Mouse (Mus musculus) midbrain, embryonic 12.5 days (tissue): ENCODE measurements around the gene Wnt5b. TPM values are rescaled to one million over a fixed set of nuclear protein-coding genes. Genes with fewer than 3 reads are reported as not detected.

Experiments
- ATAC-seq: fragments of 200-750 bp; cut with Nextera tagmentation; 2 replicates; pipeline ENCODE4 v1.8.0; 2017; ENCODE audit warnings: low read depth, moderate TSS enrichment, moderate library complexity; ENCODE audit not compliant: low FRiP score
- H3K27ac ChIP-seq: fragments of 300-500 bp; sonication (generic); replicated peaks from 2 replicates; pipeline ENCODE4 v1.5.1; 2016; ENCODE audit warnings: mild to moderate bottlenecking
- H3K27me3 ChIP-seq: fragments of 300-500 bp; sonication (generic); 2 replicates; pipeline ENCODE4 v1.6.1; 2016; ENCODE audit warnings: mild to moderate bottlenecking
- H3K36me3 ChIP-seq: fragments of 300-500 bp; sonication (generic); 2 replicates; pipeline ENCODE4 v1.6.1; 2016
- H3K4me1 ChIP-seq: fragments of 300-500 bp; sonication (generic); 2 replicates; pipeline ENCODE4 v1.6.1; 2016
- H3K4me2 ChIP-seq: fragments of 300-500 bp; sonication (generic); replicated peaks from 2 replicates; pipeline ENCODE4 v1.6.1; 2016; ENCODE audit warnings: mild to moderate bottlenecking, moderate library complexity
- H3K4me3 ChIP-seq: fragments of 300-500 bp; sonication (generic); 2 replicates; pipeline ENCODE4 v1.5.1; 2016; ENCODE audit warnings: mild to moderate bottlenecking
- H3K9ac ChIP-seq: fragments of 300-500 bp; sonication (generic); replicated peaks from 2 replicates; pipeline ENCODE4 v1.6.1; 2016; ENCODE audit warnings: mild to moderate bottlenecking, moderate library complexity
- H3K9me3 ChIP-seq: fragments of 300-500 bp; sonication (generic); 2 replicates; pipeline ENCODE4 v1.6.1; 2016; ENCODE audit warnings: mild to moderate bottlenecking
- WGBS: fragments of 180-500 bp; shearing (Covaris S2); methylation state at CpG from one replicate; pipeline ENCODE4 v1.1.7; 2016; 5-methylcytosine and 5-hydroxymethylcytosine counted together
- polyA plus RNA-seq: library from polyadenylated mRNA; unstranded; fragments of >200 nt; fragmentation: Nextera tagmentation; extraction: Ambion mirVana; gene quantifications from 2 replicates; pipeline ENCODE4 v1.2.1, GENCODE M21; 2016

Wnt5b gene
- polyA plus RNA-seq, 1 experiment from 2014 or later: 10.6 TPM

DNA sequence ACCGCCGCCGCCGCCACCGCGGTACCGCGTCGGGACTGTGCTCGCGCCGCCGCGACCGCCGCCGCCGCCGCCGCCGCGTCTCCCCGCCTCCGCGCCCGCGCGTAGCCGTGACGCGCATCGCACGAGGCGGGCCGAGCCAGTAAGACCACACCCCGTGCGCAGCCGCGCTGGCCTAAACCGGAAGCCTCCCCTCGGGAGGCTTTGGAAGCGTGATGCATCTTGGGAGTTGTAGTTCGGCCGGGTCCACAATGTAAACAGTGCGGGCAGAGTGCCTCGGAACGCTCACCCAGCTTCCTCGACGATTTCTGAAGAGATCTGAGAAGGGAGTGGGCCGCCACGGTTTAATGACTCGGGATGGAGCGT lies 155.5 kb downstream of the Wnt5b start:
- no peaks in the 10 kb centered on the region for H3K27me3 ChIP-seq
- H3K27ac ChIP-seq: peak overlapping the region; percentile 93
- ATAC-seq: peak; percentile 99
- H3K4me3 ChIP-seq: peak overlapping the region; percentile 87
- H3K4me2 ChIP-seq: peak overlapping the region; percentile 86
- no peaks in the 10 kb centered on the region for H3K9me3 ChIP-seq
- peak overlapping the region; percentile 87 for H3K9ac ChIP-seq
- 2% methylated on average over 27 of the region's 53 CpGs for WGBS
- H3K36me3 ChIP-seq: 0 out of 2 replicates have a peak, but pooled peaks cover 5% of the 10 kb centered on the region
- H3K4me1 ChIP-seq: peaks cover 14% of the 10 kb centered on the region

DNA sequence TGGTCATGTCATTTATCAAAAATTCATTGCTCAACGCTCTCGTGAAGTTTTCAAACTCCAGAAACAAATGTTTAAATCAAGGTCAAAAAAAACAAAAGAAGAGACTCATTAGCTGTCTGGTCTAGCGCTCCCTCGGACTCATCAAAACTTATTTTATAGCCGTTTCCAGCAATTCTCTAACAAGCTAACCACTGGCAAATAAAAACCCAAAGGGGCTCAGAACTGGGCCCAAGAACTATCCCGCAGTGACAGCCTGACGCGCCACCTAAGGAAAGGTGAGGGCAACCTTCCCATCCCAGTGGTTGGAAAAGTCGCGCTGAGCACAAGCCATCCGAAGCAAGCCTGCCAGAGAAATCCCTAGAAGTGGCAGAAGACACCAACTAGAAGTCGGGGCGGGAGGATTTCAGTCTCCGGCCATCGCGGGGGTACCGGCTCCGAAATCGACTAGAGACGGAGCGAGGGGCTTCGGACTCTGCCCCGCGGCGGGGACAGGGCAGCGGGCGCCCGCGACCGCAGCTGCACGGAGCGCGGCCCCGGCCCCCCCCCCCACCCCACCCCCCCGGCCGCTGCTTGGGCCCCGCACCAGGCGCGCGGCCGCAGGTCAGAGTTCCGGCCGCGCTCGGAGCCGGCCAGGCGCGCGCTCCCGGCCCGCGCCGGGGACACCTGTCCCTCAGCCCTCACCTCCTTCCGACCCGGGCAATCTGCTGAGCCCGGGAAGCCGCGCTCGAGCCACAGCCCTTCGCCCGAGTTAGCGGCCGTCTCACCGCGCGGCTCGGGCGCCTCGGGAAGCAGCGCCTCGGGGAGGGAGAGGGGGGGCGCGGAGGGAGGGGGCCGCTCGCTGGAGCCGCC lies 156.1 kb downstream of the Wnt5b start:
- Histone ChIP-seq H3K27ac (peak overlapping the region; percentile 93), H3K36me3 (0 out of 2 replicates have a peak, but pooled peaks cover 5% of the 10 kb centered on the region), H3K4me2 (peak overlapping the region; percentile 86), H3K9ac (peak overlapping the region; percentile 87), H3K4me3 (peak overlapping the region; percentile 87), H3K9me3 (no peaks in the 10 kb centered on the region), H3K4me1 (peaks cover 14% of the 10 kb centered on the region), H3K27me3 (no peaks in the 10 kb centered on the region)
- peak; percentile 87 for ATAC-seq
- WGBS: 2% methylated on average over 23 of the region's 76 CpGs

DNA sequence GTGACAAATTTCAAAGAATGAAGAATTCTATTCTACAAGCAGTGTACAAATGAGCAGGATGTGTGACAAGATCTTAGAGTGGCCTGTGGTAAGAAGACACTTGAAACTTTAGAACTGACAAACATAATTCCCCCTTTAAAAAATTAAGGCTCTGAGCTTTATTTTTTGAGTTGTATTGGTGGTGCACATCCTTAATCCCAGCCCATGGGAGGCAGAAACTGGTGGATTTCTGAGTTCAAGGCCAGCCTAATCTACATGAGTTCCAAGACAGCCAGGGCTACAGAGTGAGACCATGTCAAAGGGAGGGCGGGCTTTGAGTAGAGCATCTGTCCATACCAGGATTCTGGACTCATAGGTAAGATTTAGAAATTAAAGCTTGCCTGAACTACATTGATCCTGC lies 157.3 kb downstream of the Wnt5b start:
- H3K4me1 ChIP-seq: peaks cover 14% of the 10 kb centered on the region
- H3K27ac ChIP-seq: no peak overlapping the region
- H3K9me3 ChIP-seq: no peaks in the 10 kb centered on the region
- 88% methylated on average over 1 of the region's 1 CpGs for WGBS
- H3K36me3 ChIP-seq: 0 out of 2 replicates have a peak, but pooled peaks cover 5% of the 10 kb centered on the region
- no peaks in the 10 kb centered on the region for H3K27me3 ChIP-seq
- no peak for ATAC-seq
- peak overlapping the region; percentile 87; the same call in 1 of the 2 replicates for H3K4me3 ChIP-seq
- H3K9ac ChIP-seq: 0 out of 2 replicates have a peak overlapping the region, but pooled peaks have one; percentile 11
- peak overlapping the region; percentile 86 for H3K4me2 ChIP-seq

DNA sequence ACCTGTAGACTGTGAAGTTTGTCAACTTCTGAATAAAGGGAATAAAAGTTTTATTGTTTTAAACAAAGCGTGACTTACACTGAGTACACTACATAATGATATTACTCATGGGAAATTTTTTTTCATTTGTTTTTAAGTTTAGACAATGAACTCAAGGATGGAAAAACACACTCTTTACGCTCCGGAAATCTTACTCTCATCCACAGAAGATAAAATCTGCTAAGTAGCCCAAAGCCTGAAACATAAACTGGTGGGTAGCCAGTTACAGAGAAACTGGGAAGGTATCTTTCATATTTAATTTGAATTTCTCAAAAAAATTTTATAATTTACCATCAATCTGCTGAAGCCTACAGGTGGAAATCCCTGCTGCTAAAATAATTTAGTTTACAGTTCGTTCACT lies 157.7 kb downstream of the Wnt5b start:
- Histone ChIP-seq H3K4me3 (no peak overlapping the region), H3K9ac (no peak overlapping the region), H3K4me1 (peaks cover 14% of the 10 kb centered on the region), H3K27ac (no peak overlapping the region), H3K36me3 (0 out of 2 replicates have a peak, but pooled peaks cover 5% of the 10 kb centered on the region), H3K4me2 (no peak overlapping the region), H3K27me3 (no peaks in the 10 kb centered on the region), H3K9me3 (no peaks in the 10 kb centered on the region)
- WGBS: 95% methylated on average over 4 of the region's 4 CpGs
- no peak for ATAC-seq

DNA sequence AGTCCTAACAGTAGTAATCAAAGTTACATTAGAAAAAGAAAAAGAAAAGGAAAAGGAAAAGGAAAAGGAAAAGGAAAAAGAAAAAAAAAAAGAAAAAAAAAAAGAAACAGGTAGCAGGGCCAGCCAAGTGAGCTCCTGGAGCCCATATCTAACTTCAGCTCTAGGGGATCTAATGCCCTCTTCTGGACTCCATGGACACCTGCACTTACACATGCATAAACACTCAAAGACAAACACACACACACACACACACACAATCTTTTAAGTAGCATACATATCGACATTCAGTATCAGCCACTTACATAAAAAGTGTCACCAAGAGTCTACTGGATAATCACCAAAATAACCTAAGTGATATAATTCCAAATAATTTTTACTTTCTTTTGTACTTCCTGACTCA lies 158.5 kb downstream of the Wnt5b start:
- no peak for ATAC-seq
- Histone ChIP-seq H3K27ac (no peak overlapping the region), H3K9ac (no peak overlapping the region), H3K9me3 (no peaks in the 10 kb centered on the region), H3K4me1 (peaks cover 14% of the 10 kb centered on the region), H3K36me3 (0 out of 2 replicates have a peak, but pooled peaks cover 5% of the 10 kb centered on the region), H3K4me3 (no peak overlapping the region), H3K27me3 (no peaks in the 10 kb centered on the region), H3K4me2 (no peak overlapping the region)
- WGBS: 100% methylated on average over 1 of the region's 1 CpGs

Other genes with a start within 250 kb of the Wnt5b start
- 0.54 and 0.60 TPM in 2 replicates for gene Lrtm2, start 213.6 kb downstream of the Wnt5b start, polyA plus RNA-seq
- 36.6 and 37.6 TPM in 2 replicates for gene Adipor2, start 126.6 kb downstream of the Wnt5b start, polyA plus RNA-seq
- 4.0 and 4.1 TPM in 2 replicates for gene Fbxl14, start 64.7 kb downstream of the Wnt5b start, polyA plus RNA-seq